Mouse (Mus musculus): ENCODE results near the gene Fhit. TPM values are rescaled to one million over a fixed set of nuclear protein-coding genes. Genes with fewer than 3 reads are reported as not detected.

Gene Fhit
- polyA plus RNA-seq, 1 experiment from 2014 or later = 13.3 TPM

DNA sequence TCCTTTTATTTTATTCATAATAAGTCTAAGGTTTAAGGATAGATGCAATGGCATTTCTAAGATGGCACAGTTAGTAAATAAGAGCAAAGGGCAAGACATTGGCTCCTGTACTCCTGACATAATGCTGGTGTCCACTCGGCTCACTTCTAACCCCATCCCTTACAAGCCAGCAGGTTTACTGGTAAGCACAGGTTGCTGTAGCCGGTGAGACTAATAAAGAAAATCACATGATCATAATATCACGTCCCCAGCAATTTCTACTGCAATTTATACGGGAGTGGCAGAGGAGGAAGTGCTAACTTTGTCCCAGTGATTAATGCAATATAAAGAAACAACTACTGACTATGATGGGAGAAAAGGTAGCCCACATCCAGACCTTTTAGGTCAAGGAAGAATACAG is 956.5 kb downstream of the Fhit start:
- no peak overlapping the region for H3K4me3 ChIP-seq (replicated peaks; ENCODE audit: low read depth, low read length)
- H3K4me1 ChIP-seq (replicated peaks; ENCODE audit: insufficient read depth, low read length) = no peaks in the 10 kb centered on the region
- WGBS = 77% methylated on average over 4 of the region's 4 CpGs
- no peaks in the 10 kb centered on the region for H3K36me3 ChIP-seq (ENCODE audit: insufficient read depth, low read length)
- H3K9ac ChIP-seq (ENCODE audit: low read depth, low read length) = no peak overlapping the region
- no peak overlapping the region for H3K27ac ChIP-seq
- no peak for TF ChIP-seq CTCF (IDR thresholded peaks at IDR 0.05; ENCODE audit: low read depth)
- no peaks in the 10 kb centered on the region for H3K9me3 ChIP-seq (replicated peaks; ENCODE audit: low read length)
- DNase-seq (ENCODE audit: low spot score) (no peak), ATAC-seq (replicated peaks; ENCODE audit: low FRiP score, low read depth) (no peak)
- H3K27me3 ChIP-seq (ENCODE audit: insufficient read depth, low read length) = no peaks in the 10 kb centered on the region
- H3K4me2 ChIP-seq (ENCODE audit: low read length) = no peak overlapping the region

DNA sequence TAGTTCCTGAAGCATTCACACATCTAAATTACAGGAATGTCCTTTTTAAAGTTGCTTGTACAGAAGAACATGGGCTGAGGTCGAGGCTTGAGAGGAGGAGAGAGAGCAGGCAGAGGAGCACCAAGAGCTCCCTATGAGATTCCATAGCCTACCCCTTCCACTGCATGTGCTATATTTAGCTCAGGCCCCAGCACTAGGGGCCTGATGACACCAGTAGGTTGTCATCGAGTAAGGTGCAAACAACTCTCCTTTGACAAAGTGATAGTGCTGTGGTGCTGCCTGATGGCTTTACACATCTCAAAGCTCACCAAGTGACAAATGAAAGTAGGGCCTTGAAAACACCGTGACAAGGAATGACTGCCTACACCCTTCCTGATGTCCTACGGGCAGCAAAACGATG is 967.7 kb downstream of the Fhit start:
- no peak for TF ChIP-seq CTCF (IDR thresholded peaks at IDR 0.05; ENCODE audit: low read depth)
- H3K27ac ChIP-seq = no peak overlapping the region
- H3K36me3 ChIP-seq (ENCODE audit: insufficient read depth, low read length) = no peaks in the 10 kb centered on the region
- no peak overlapping the region for H3K9ac ChIP-seq (ENCODE audit: low read depth, low read length)
- H3K4me1 ChIP-seq (replicated peaks; ENCODE audit: insufficient read depth, low read length) = no peaks in the 10 kb centered on the region
- no peaks in the 10 kb centered on the region for H3K27me3 ChIP-seq (ENCODE audit: insufficient read depth, low read length)
- no peaks in the 10 kb centered on the region for H3K9me3 ChIP-seq (replicated peaks; ENCODE audit: low read length)
- DNase-seq (ENCODE audit: low spot score) = no peak
- WGBS = 53% methylated on average over 5 of the region's 5 CpGs
- H3K4me2 ChIP-seq (ENCODE audit: low read length) = no peak overlapping the region
- H3K4me3 ChIP-seq (replicated peaks; ENCODE audit: low read depth, low read length) = no peak overlapping the region
- ATAC-seq (replicated peaks; ENCODE audit: low FRiP score, low read depth) = no peak

DNA sequence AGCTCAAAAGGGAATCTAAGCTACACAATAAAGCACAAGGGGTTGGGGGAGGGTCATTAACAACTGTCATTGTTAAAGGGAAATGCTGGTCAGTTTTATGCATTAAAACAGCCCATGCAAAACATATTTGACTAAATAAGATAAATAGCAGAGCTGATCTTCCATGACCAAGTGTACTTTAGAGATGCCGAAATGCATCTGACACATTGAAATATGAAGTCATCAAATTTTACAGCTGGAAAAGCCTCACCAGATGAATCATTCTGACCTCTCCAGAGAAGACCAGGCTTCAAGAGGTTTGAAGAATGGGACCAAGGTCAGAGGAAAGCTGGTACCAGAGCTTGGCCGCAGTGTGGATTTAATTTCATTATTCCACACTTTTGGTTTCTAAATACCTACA is 990.1 kb downstream of the Fhit start:
- H3K9me3 ChIP-seq (replicated peaks; ENCODE audit: low read length) = no peaks in the 10 kb centered on the region
- no peak overlapping the region for H3K9ac ChIP-seq (ENCODE audit: low read depth, low read length)
- H3K27ac ChIP-seq = no peak overlapping the region
- DNase-seq (ENCODE audit: low spot score) (peak; percentile 80), ATAC-seq (replicated peaks; ENCODE audit: low FRiP score, low read depth) (peak; percentile 71)
- no peak overlapping the region for H3K4me2 ChIP-seq (ENCODE audit: low read length)
- no peak overlapping the region for H3K4me3 ChIP-seq (replicated peaks; ENCODE audit: low read depth, low read length)
- H3K4me1 ChIP-seq (replicated peaks; ENCODE audit: insufficient read depth, low read length) = no peaks in the 10 kb centered on the region
- H3K27me3 ChIP-seq (ENCODE audit: insufficient read depth, low read length) = no peaks in the 10 kb centered on the region
- 29% methylated on average over 2 of the region's 2 CpGs for WGBS
- no peak for TF ChIP-seq CTCF (IDR thresholded peaks at IDR 0.05; ENCODE audit: low read depth)
- no peaks in the 10 kb centered on the region for H3K36me3 ChIP-seq (ENCODE audit: insufficient read depth, low read length)

DNA sequence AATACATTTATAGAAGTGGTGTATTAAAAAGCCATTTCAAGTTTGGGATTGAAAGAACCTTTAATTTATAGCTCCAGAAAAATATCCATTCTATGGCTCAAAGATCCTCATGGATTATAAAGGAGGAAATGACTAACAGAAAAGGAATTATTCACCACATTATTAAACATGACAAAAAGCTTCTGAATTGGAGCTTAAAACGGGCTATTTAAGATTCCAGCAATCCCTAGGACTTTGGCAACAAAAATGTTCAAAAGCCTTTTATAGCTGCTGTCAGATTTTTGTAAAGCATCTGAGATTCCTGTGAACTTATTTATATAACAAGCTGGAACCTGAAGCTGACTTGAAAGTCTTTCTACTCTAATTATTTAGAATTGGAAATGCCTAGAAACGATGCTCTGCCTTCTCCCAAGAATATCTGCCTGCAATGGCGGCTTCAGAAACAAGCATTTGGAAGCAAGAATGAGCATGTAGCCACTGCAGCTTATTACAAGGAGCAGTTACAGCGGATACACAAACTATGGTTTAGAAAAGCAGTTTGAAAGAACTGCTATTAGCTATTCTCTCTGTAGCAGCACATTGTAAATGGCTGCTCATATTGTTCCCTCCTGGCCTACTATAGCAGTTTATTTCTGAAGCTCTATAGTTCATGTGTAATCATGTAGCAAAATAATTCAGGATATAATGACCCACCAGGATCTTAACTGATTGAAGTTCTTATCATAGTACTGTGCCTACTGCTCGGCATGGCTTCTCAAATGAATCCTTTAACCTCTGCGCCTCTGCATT is 995.0 kb downstream of the Fhit start:
- DNase-seq (ENCODE audit: low spot score) = peak; percentile 42
- 72% methylated on average over 6 of the region's 6 CpGs for WGBS

DNA sequence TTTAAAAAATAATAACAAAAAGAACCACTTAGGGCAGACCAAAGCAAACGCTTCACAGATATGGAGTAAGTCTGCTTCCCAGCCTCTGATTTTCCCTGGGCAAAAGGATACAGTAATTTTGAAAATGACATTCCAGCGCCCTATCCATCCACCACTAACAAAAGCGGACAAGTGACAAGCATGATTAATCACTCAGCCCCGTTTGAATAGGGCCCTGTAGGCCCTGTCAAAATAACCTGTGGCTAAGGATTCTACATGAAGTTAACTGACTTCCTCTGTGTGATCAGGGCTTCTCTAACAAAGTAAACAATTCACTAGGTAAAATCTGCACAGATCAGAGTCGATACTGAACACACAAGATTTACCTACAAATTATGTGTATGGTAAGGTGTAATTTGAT is 1012.0 kb downstream of the Fhit start:
- TF ChIP-seq CTCF (IDR thresholded peaks at IDR 0.05; ENCODE audit: low read depth) = no peak
- WGBS = 29% methylated on average over 5 of the region's 5 CpGs
- no peak overlapping the region for H3K9ac ChIP-seq (ENCODE audit: low read depth, low read length)

More for the DNA sequence above, 995.0 kb downstream of the Fhit start:
- no peak for ATAC-seq (replicated peaks; ENCODE audit: low FRiP score, low read depth)
- Histone ChIP-seq H3K36me3 (ENCODE audit: insufficient read depth, low read length) (no peaks in the 10 kb centered on the region), H3K27ac (no peak overlapping the region), H3K4me2 (ENCODE audit: low read length) (no peak overlapping the region), H3K4me1 (replicated peaks; ENCODE audit: insufficient read depth, low read length) (no peaks in the 10 kb centered on the region), H3K4me3 (replicated peaks; ENCODE audit: low read depth, low read length) (no peak overlapping the region), H3K9ac (ENCODE audit: low read depth, low read length) (no peak overlapping the region), H3K27me3 (ENCODE audit: insufficient read depth, low read length) (no peaks in the 10 kb centered on the region), H3K9me3 (replicated peaks; ENCODE audit: low read length) (no peaks in the 10 kb centered on the region)
- TF ChIP-seq CTCF (IDR thresholded peaks at IDR 0.05; ENCODE audit: low read depth) = no peak

DNA sequence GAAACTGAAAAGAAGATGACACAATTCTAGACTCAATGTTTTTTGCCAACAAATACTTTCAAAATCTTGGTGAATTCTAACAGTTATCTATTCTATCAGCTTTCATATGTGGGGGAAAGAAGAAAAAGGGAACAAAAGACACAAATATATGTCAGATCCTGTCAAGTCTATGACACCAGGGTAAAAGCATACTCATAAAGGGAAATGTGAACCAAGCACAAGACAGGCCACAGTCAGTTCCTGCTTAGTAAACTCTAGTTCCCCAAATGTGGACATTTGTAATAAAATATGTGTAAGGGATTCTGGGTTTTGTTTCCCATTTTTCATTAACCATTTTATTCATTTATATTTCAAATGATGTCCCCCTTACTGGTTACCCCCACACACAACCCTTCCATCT is 1022.5 kb downstream of the Fhit start:
- H3K9ac ChIP-seq (ENCODE audit: low read depth, low read length) = no peak overlapping the region
- H3K9me3 ChIP-seq (replicated peaks; ENCODE audit: low read length) = no peaks in the 10 kb centered on the region
- H3K27me3 ChIP-seq (ENCODE audit: insufficient read depth, low read length) = no peaks in the 10 kb centered on the region
- no peaks in the 10 kb centered on the region for H3K36me3 ChIP-seq (ENCODE audit: insufficient read depth, low read length)
- TF ChIP-seq CTCF (IDR thresholded peaks at IDR 0.05; ENCODE audit: low read depth) = no peak
- ATAC-seq (replicated peaks; ENCODE audit: low FRiP score, low read depth) = no peak
- no peak overlapping the region for H3K27ac ChIP-seq
- H3K4me1 ChIP-seq (replicated peaks; ENCODE audit: insufficient read depth, low read length) = no peaks in the 10 kb centered on the region
- no peak for DNase-seq (ENCODE audit: low spot score)
- no peak overlapping the region for H3K4me2 ChIP-seq (ENCODE audit: low read length)
- H3K4me3 ChIP-seq (replicated peaks; ENCODE audit: low read depth, low read length) = no peak overlapping the region

More for the DNA sequence above, 1012.0 kb downstream of the Fhit start:
- Histone ChIP-seq H3K36me3 (ENCODE audit: insufficient read depth, low read length) (no peaks in the 10 kb centered on the region), H3K4me2 (ENCODE audit: low read length) (no peak overlapping the region), H3K4me1 (replicated peaks; ENCODE audit: insufficient read depth, low read length) (no peaks in the 10 kb centered on the region), H3K27me3 (ENCODE audit: insufficient read depth, low read length) (no peaks in the 10 kb centered on the region), H3K27ac (no peak overlapping the region), H3K9me3 (replicated peaks; ENCODE audit: low read length) (no peaks in the 10 kb centered on the region), H3K4me3 (replicated peaks; ENCODE audit: low read depth, low read length) (no peak overlapping the region)
- no peak for ATAC-seq (replicated peaks; ENCODE audit: low FRiP score, low read depth)
- DNase-seq (ENCODE audit: low spot score) = no peak

DNA sequence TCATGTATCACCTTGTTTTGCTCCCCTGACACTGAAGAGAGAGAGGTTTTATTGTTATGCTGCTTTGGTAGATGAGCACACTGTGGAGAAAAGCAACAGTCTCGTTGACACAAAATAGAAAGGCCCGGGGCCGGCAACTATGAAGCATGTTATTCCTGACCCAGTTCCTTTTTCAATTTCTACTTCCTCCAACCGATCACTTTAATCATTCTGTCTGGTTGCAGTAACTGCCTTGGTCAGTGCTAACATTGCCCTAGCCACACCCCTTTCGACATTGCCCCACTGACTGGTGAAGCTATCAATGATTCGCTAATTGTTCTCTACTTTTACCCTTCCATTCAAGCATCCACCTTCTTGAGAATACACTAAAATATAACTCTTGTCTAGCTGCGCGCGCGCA is 1028.0 kb downstream of the Fhit start:
- WGBS = 62% methylated on average over 10 of the region's 10 CpGs
- Histone ChIP-seq H3K9me3 (replicated peaks; ENCODE audit: low read length) (no peaks in the 10 kb centered on the region), H3K27ac (no peak overlapping the region), H3K9ac (ENCODE audit: low read depth, low read length) (no peak overlapping the region), H3K27me3 (ENCODE audit: insufficient read depth, low read length) (no peaks in the 10 kb centered on the region), H3K4me3 (replicated peaks; ENCODE audit: low read depth, low read length) (no peak overlapping the region), H3K4me1 (replicated peaks; ENCODE audit: insufficient read depth, low read length) (no peaks in the 10 kb centered on the region), H3K36me3 (ENCODE audit: insufficient read depth, low read length) (no peaks in the 10 kb centered on the region), H3K4me2 (ENCODE audit: low read length) (no peak overlapping the region)
- ATAC-seq (replicated peaks; ENCODE audit: low FRiP score, low read depth) (peak; percentile 75), DNase-seq (ENCODE audit: low spot score) (peak; percentile 43)
- TF ChIP-seq CTCF (IDR thresholded peaks at IDR 0.05; ENCODE audit: low read depth) = no peak
